Mouse (Mus musculus) cerebellum, postnatal 36 days (tissue): Measurements from ENCODE around the gene Mucl3.

Experiments used
- DNase-seq, 2 experiments: peaks; one replicate each; pipeline ENCODE4 v3.0.0; 2021 to 2022; ENCODE audit warnings: mixed read lengths in 2 of 2

Gene Mucl3

GRCm38 (mm10) chr17:35635202-35635601, 8.3 kb downstream of the Mucl3 start:
- DNase-seq: no peak

GRCm38 (mm10) chr17:35633992-35634391, 9.5 kb downstream of the Mucl3 start:
- DNase-seq: peak in 1 of 2 experiments; percentile 13

GRCm38 (mm10) chr17:35626537-35626936, 17.0 kb downstream of the Mucl3 start, which contains the start of gene Gm9573:
Gene Gm9573 (minus strand): TSS chr17:35626637.
- DNase-seq: no peak

GRCm38 (mm10) chr17:35617127-35617526, 26.4 kb downstream of the Mucl3 start:
- DNase-seq: no peak

- no peak for DNase-seq
Measured at GRCm38 (mm10) chr17:35601736-35602354, 41.6 kb downstream of the Mucl3 start.

- no peak for DNase-seq
Measured at GRCm38 (mm10) chr17:35601249-35601648, 42.2 kb downstream of the Mucl3 start, which contains the start of gene Sfta2. Gene Sfta2 (plus strand): TSS chr17:35601549.

GRCm38 (mm10) chr17:35597399-35597798, 46.1 kb downstream of the Mucl3 start:
- DNase-seq: no peak

- DNase-seq: no peak
Measured at GRCm38 (mm10) chr17:35594456-35594855, 49.0 kb downstream of the Mucl3 start.

- DNase-seq: no peak
Measured at GRCm38 (mm10) chr17:35593786-35594185, 49.7 kb downstream of the Mucl3 start.

GRCm38 (mm10) chr17:35592131-35592530, 51.4 kb downstream of the Mucl3 start:
- no peak for DNase-seq

GRCm38 (mm10) chr17:35591731-35592130, 51.8 kb downstream of the Mucl3 start:
- DNase-seq: no peak

GRCm38 (mm10) chr17:35591219-35591578, 52.3 kb downstream of the Mucl3 start:
- no peak for DNase-seq

GRCm38 (mm10) chr17:35590410-35591218, 52.9 kb downstream of the Mucl3 start:
- peak; percentile 75 to 77 for DNase-seq

GRCm38 (mm10) chr17:35588387-35588786, 55.1 kb downstream of the Mucl3 start:
- DNase-seq: no peak

GRCm38 (mm10) chr17:35587291-35587690, 56.2 kb downstream of the Mucl3 start:
- no peak for DNase-seq
